ENCODE assay signal across 30 mouse cellular contexts in genomic region chr14:43319516-43319915, GRCm38 (mm10). TPM values are rescaled to one million over a fixed set of nuclear protein-coding genes. Genes with fewer than 3 reads are reported as not detected.
"Had no signal": no experiment of that assay in that cellular context is flagged by ENCODE, and none has a peak within 500 bp of the region (broad histone marks: within the 10 kb centered on the region; RNA-seq: fewer than 3 reads in every experiment).

No protein-coding gene starts in this region.

RNA-seq across cellular contexts. Expression of gene Gm8127, which starts 25.9 kb away (rescaled TPM):
- polyA plus RNA-seq: limb, embryonic 10.5 days; limb, embryonic 11.5 days; limb, embryonic 12.5 days; limb, embryonic 13.5 days; limb, embryonic 14.5 days; limb, embryonic 15.5 days; liver, adult 2 months; liver, embryonic 11.5 days; liver, embryonic 12.5 days; liver, embryonic 13.5 days; liver, embryonic 14.5 days; liver, embryonic 15.5 days; liver, embryonic 16.5 days; liver, postnatal 0 days; lung, adult 2 months; lung, embryonic 14.5 days; lung, embryonic 15.5 days; lung, embryonic 16.5 days; lung, postnatal 0 days; macrophage; midbrain, embryonic 10.5 days; midbrain, embryonic 12.5 days; midbrain, embryonic 13.5 days; midbrain, embryonic 14.5 days; midbrain, embryonic 15.5 days; midbrain, embryonic 16.5 days; midbrain, postnatal 0 days; myocyte; neural tube, embryonic 11.5 days; neural tube, embryonic 12.5 days had no signal

RNA-seq across cellular contexts. Expression of gene 1700001F09Rik, which starts 28.1 kb away (rescaled TPM):
- polyA plus RNA-seq: limb, embryonic 10.5 days; limb, embryonic 11.5 days; limb, embryonic 12.5 days; limb, embryonic 13.5 days; limb, embryonic 14.5 days; limb, embryonic 15.5 days; liver, adult 2 months; liver, embryonic 11.5 days; liver, embryonic 12.5 days; liver, embryonic 13.5 days; liver, embryonic 14.5 days; liver, embryonic 15.5 days; liver, embryonic 16.5 days; liver, postnatal 0 days; lung, adult 2 months; lung, embryonic 14.5 days; lung, embryonic 15.5 days; lung, embryonic 16.5 days; lung, postnatal 0 days; macrophage; midbrain, embryonic 10.5 days; midbrain, embryonic 12.5 days; midbrain, embryonic 13.5 days; midbrain, embryonic 14.5 days; midbrain, embryonic 15.5 days; midbrain, embryonic 16.5 days; myocyte; neural tube, embryonic 11.5 days; neural tube, embryonic 12.5 days had no signal

RNA-seq across cellular contexts. Expression of gene Gm9732, which starts 44.7 kb away (rescaled TPM):
- polyA plus RNA-seq: limb, embryonic 10.5 days; limb, embryonic 11.5 days; limb, embryonic 12.5 days; limb, embryonic 13.5 days; limb, embryonic 14.5 days; limb, embryonic 15.5 days; liver, adult 2 months; liver, embryonic 11.5 days; liver, embryonic 12.5 days; liver, embryonic 13.5 days; liver, embryonic 14.5 days; liver, embryonic 15.5 days; liver, embryonic 16.5 days; liver, postnatal 0 days; lung, adult 2 months; lung, embryonic 14.5 days; lung, embryonic 15.5 days; lung, embryonic 16.5 days; lung, postnatal 0 days; macrophage; midbrain, embryonic 10.5 days; midbrain, embryonic 12.5 days; midbrain, embryonic 13.5 days; midbrain, embryonic 14.5 days; midbrain, embryonic 15.5 days; midbrain, embryonic 16.5 days; midbrain, postnatal 0 days; neural tube, embryonic 11.5 days; neural tube, embryonic 12.5 days had no signal
